Mouse (Mus musculus): ENCODE data around the gene Lmf1. TPM values are rescaled to one million over a fixed set of nuclear protein-coding genes. Genes with fewer than 3 reads are reported as not detected.

Gene Lmf1
- polyA plus RNA-seq, 1 experiment = 18.8 TPM

DNA sequence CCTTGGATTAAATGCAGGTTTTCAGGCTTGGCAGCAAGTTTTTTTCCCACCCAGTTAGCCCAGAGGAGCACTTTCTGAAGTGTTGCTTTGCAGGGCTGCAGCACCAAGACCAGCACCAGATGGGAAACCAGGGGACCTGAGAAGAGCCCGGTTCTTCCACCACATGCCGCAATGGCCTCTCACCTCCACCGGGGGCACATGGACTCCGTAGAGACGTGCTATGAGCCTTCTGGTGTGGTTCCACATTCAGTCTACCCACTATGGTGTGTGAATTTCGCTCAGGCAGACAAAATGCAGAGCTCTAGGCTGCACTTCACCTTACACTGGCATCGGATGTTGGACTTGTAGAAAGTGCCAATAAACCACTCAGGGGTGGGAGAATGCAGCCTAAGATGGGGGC lies 107.4 kb downstream of the Lmf1 start:
- TF ChIP-seq POLR2A (IDR thresholded peaks at IDR 0.05; ENCODE audit: borderline replicate concordance, control insufficient read depth, low read depth, low read length) (no peak), CTCF (IDR thresholded peaks at IDR 0.05; ENCODE audit: control insufficient read depth, insufficient read depth, low read length) (no peak)
- 27% methylated on average over 7 of the region's 7 CpGs for WGBS
- Histone ChIP-seq H3K4me3 (replicated peaks; ENCODE audit: control insufficient read depth, low read depth, low read length) (no peak overlapping the region), H3K27ac (ENCODE audit: control insufficient read depth, insufficient read depth, low read depth, low read length, poor library complexity) (no peak overlapping the region), H3K4me1 (ENCODE audit: control insufficient read depth, insufficient read depth, low read length) (no peaks in the 10 kb centered on the region)

DNA sequence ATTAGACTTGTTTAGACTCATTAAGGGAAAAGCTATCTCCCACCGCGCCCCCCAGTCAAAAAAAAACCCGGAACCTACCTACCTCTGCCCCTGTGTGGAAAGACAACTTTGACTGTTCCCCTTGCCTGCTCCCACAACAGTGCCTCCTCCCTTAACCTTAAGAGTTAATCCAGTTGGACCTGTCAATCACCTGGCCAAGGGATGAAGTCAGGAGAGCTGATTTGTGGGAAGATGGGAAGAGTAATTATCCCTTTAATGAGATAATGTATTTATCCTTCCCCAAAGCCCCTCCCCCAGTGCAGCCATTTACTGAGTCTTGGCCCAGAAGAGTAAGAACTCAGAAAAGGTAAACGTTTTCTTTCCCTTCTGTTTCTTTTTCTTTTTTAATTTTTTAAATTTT lies 110.0 kb downstream of the Lmf1 start:
- TF ChIP-seq POLR2A (IDR thresholded peaks at IDR 0.05; ENCODE audit: borderline replicate concordance, control insufficient read depth, low read depth, low read length) (no peak), CTCF (IDR thresholded peaks at IDR 0.05; ENCODE audit: control insufficient read depth, insufficient read depth, low read length) (no peak)
- WGBS = 77% methylated on average over 4 of the region's 4 CpGs
- no peak overlapping the region for H3K27ac ChIP-seq (ENCODE audit: control insufficient read depth, insufficient read depth, low read depth, low read length, poor library complexity)
- H3K4me3 ChIP-seq (replicated peaks; ENCODE audit: control insufficient read depth, low read depth, low read length) = no peak overlapping the region
- H3K4me1 ChIP-seq (ENCODE audit: control insufficient read depth, insufficient read depth, low read length) = no peaks in the 10 kb centered on the region

- Histone ChIP-seq H3K27ac (ENCODE audit: control insufficient read depth, insufficient read depth, low read depth, low read length, poor library complexity) (no peak overlapping the region), H3K4me1 (ENCODE audit: control insufficient read depth, insufficient read depth, low read length) (no peaks in the 10 kb centered on the region), H3K4me3 (replicated peaks; ENCODE audit: control insufficient read depth, low read depth, low read length) (no peak overlapping the region)
- WGBS = 21% methylated on average over 1 of the region's 1 CpGs
- TF ChIP-seq CTCF (IDR thresholded peaks at IDR 0.05; ENCODE audit: control insufficient read depth, insufficient read depth, low read length) = no peak
- no peak for TF ChIP-seq POLR2A (IDR thresholded peaks at IDR 0.05; ENCODE audit: borderline replicate concordance, control insufficient read depth, low read depth, low read length)
Measured at GRCm38 (mm10) chr17:25696263-25696662, 117.4 kb downstream of the Lmf1 start.

DNA sequence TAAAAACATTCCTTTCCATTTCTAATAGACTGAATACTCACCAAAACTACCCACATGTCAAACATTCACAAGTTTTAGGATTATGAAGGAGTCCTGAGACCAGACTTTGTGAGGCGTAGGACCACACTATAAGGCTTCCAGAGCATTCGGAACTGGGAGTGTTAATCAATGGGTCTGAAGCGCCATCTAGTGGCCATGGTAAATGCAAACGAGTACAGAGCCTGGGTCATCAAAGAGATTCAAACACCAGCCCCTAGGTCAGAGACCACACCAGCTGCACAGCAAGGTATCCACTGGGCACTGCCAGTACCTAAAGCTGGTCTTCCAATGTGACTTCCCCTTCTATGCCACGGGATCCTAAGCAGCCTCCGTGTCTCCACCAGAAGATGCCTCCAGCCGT lies 119.6 kb downstream of the Lmf1 start:
- TF ChIP-seq POLR2A (IDR thresholded peaks at IDR 0.05; ENCODE audit: borderline replicate concordance, control insufficient read depth, low read depth, low read length) = no peak
- TF ChIP-seq CTCF (IDR thresholded peaks at IDR 0.05; ENCODE audit: control insufficient read depth, insufficient read depth, low read length) = peak; percentile 61
- H3K4me1 ChIP-seq (ENCODE audit: control insufficient read depth, insufficient read depth, low read length) = no peaks in the 10 kb centered on the region
- no peak overlapping the region for H3K27ac ChIP-seq (ENCODE audit: control insufficient read depth, insufficient read depth, low read depth, low read length, poor library complexity)
- 12% methylated on average over 7 of the region's 7 CpGs for WGBS
- H3K4me3 ChIP-seq (replicated peaks; ENCODE audit: control insufficient read depth, low read depth, low read length) = no peak overlapping the region

- Histone ChIP-seq H3K27ac (ENCODE audit: control insufficient read depth, insufficient read depth, low read depth, low read length, poor library complexity) (no peak overlapping the region), H3K4me3 (replicated peaks; ENCODE audit: control insufficient read depth, low read depth, low read length) (no peak overlapping the region), H3K4me1 (ENCODE audit: control insufficient read depth, insufficient read depth, low read length) (no peaks in the 10 kb centered on the region)
- no peak for TF ChIP-seq POLR2A (IDR thresholded peaks at IDR 0.05; ENCODE audit: borderline replicate concordance, control insufficient read depth, low read depth, low read length)
- TF ChIP-seq CTCF (IDR thresholded peaks at IDR 0.05; ENCODE audit: control insufficient read depth, insufficient read depth, low read length) = peak; percentile 55
- 55% methylated on average over 9 of the region's 9 CpGs for WGBS
Measured at GRCm38 (mm10) chr17:25700863-25701496, 122.1 kb downstream of the Lmf1 start.

- 73% methylated on average over 2 of the region's 2 CpGs for WGBS
- Histone ChIP-seq H3K4me1 (ENCODE audit: control insufficient read depth, insufficient read depth, low read length) (no peaks in the 10 kb centered on the region), H3K4me3 (replicated peaks; ENCODE audit: control insufficient read depth, low read depth, low read length) (no peak overlapping the region), H3K27ac (ENCODE audit: control insufficient read depth, insufficient read depth, low read depth, low read length, poor library complexity) (no peak overlapping the region)
- TF ChIP-seq CTCF (IDR thresholded peaks at IDR 0.05; ENCODE audit: control insufficient read depth, insufficient read depth, low read length) (no peak), POLR2A (IDR thresholded peaks at IDR 0.05; ENCODE audit: borderline replicate concordance, control insufficient read depth, low read depth, low read length) (no peak)
Measured at GRCm38 (mm10) chr17:25709994-25710393, 131.1 kb downstream of the Lmf1 start.

- H3K4me3 ChIP-seq (replicated peaks; ENCODE audit: control insufficient read depth, low read depth, low read length) = no peak overlapping the region
- H3K27ac ChIP-seq (ENCODE audit: control insufficient read depth, insufficient read depth, low read depth, low read length, poor library complexity) = no peak overlapping the region
Measured at GRCm38 (mm10) chr17:25711136-25711535, 132.3 kb downstream of the Lmf1 start.

More at GRCm38 (mm10) chr17:25711136-25711535, 132.3 kb downstream of the Lmf1 start:
- TF ChIP-seq POLR2A (IDR thresholded peaks at IDR 0.05; ENCODE audit: borderline replicate concordance, control insufficient read depth, low read depth, low read length) (no peak), CTCF (IDR thresholded peaks at IDR 0.05; ENCODE audit: control insufficient read depth, insufficient read depth, low read length) (no peak)
- WGBS = 63% methylated on average over 4 of the region's 4 CpGs
- H3K4me1 ChIP-seq (ENCODE audit: control insufficient read depth, insufficient read depth, low read length) = no peaks in the 10 kb centered on the region

Other genes starting within 250 kb of the Lmf1 start
- gene Tpsab1, start 233.5 kb upstream of the Lmf1 start, polyA plus RNA-seq (2011; ENCODE audit: insufficient read depth, insufficient read length, low replicate concordance, missing spikeins) = not detected in 2 replicates
- not detected in 2 replicates for gene Tpsb2, start 212.8 kb upstream of the Lmf1 start, polyA plus RNA-seq (2011; ENCODE audit: insufficient read depth, insufficient read length, low replicate concordance, missing spikeins)
- not detected in 2 replicates for gene Tpsg1, start 209.8 kb upstream of the Lmf1 start, polyA plus RNA-seq (2011; ENCODE audit: insufficient read depth, insufficient read length, low replicate concordance, missing spikeins)
- 2.0 and 5.2 TPM in 2 replicates for gene Cacna1h, start 145.3 kb upstream of the Lmf1 start, polyA plus RNA-seq (2011; ENCODE audit: insufficient read depth, insufficient read length, low replicate concordance, missing spikeins)
- not detected in 2 replicates for gene Tekt4, start 124.5 kb upstream of the Lmf1 start, polyA plus RNA-seq (2011; ENCODE audit: insufficient read depth, insufficient read length, low replicate concordance, missing spikeins)
- not detected in 2 replicates for gene Sstr5, start 81.8 kb upstream of the Lmf1 start, polyA plus RNA-seq (2011; ENCODE audit: insufficient read depth, insufficient read length, low replicate concordance, missing spikeins)
- gene Sox8, start 8.4 kb upstream of the Lmf1 start, polyA plus RNA-seq (2011; ENCODE audit: insufficient read depth, insufficient read length, low replicate concordance, missing spikeins) = 1.2 TPM in 2 replicates
- 4.0 and 6.2 TPM in 2 replicates for gene Gng13, start 138.1 kb downstream of the Lmf1 start, polyA plus RNA-seq (2011; ENCODE audit: insufficient read depth, insufficient read length, low replicate concordance, missing spikeins)
- gene Chtf18, start 148.3 kb downstream of the Lmf1 start, polyA plus RNA-seq (2011; ENCODE audit: insufficient read depth, insufficient read length, low replicate concordance, missing spikeins) = 58.2 and 136 TPM in 2 replicates
- gene Rpusd1, start 148.6 kb downstream of the Lmf1 start, polyA plus RNA-seq (2011; ENCODE audit: insufficient read depth, insufficient read length, low replicate concordance, missing spikeins) = 3.6 and 8.6 TPM in 2 replicates
- gene Mslnl, start 157.0 kb downstream of the Lmf1 start, polyA plus RNA-seq (2011; ENCODE audit: insufficient read depth, insufficient read length, low replicate concordance, missing spikeins) = not detected in 2 replicates
- 1.7 TPM in 1 of 2 replicates, not detected in the other for gene Msln, start 175.3 kb downstream of the Lmf1 start, polyA plus RNA-seq (2011; ENCODE audit: insufficient read depth, insufficient read length, low replicate concordance, missing spikeins)
- 11.8 and 17.0 TPM in 2 replicates for gene Narfl, start 194.7 kb downstream of the Lmf1 start, polyA plus RNA-seq (2011; ENCODE audit: insufficient read depth, insufficient read length, low replicate concordance, missing spikeins)
- 26.2 and 45.8 TPM in 2 replicates for gene Haghl, start 206.6 kb downstream of the Lmf1 start, polyA plus RNA-seq (2011; ENCODE audit: insufficient read depth, insufficient read length, low replicate concordance, missing spikeins)
- gene Ccdc78, start 207.5 kb downstream of the Lmf1 start, polyA plus RNA-seq (2011; ENCODE audit: insufficient read depth, insufficient read length, low replicate concordance, missing spikeins) = not detected in 2 replicates
- 33.4 and 149 TPM in 2 replicates for gene Fam173a, start 213.8 kb downstream of the Lmf1 start, polyA plus RNA-seq (2011; ENCODE audit: insufficient read depth, insufficient read length, low replicate concordance, missing spikeins)
- 4.6 TPM in 1 of 2 replicates, not detected in the other for gene AC134908.4, start 216.6 kb downstream of the Lmf1 start, polyA plus RNA-seq (2011; ENCODE audit: insufficient read depth, insufficient read length, low replicate concordance, missing spikeins)
- gene Metrn, start 218.1 kb downstream of the Lmf1 start, polyA plus RNA-seq (2011; ENCODE audit: insufficient read depth, insufficient read length, low replicate concordance, missing spikeins) = 38.6 and 74.8 TPM in 2 replicates
- gene Fbxl16, start 230.0 kb downstream of the Lmf1 start, polyA plus RNA-seq (2011; ENCODE audit: insufficient read depth, insufficient read length, low replicate concordance, missing spikeins) = not detected in 2 replicates
- 6.8 and 17.0 TPM in 2 replicates for gene Wdr24, start 244.5 kb downstream of the Lmf1 start, polyA plus RNA-seq (2011; ENCODE audit: insufficient read depth, insufficient read length, low replicate concordance, missing spikeins)
- gene Jmjd8, start 249.8 kb downstream of the Lmf1 start, polyA plus RNA-seq (2011; ENCODE audit: insufficient read depth, insufficient read length, low replicate concordance, missing spikeins) = 8.8 and 13.4 TPM in 2 replicates

Data from bone marrow, adult 2 months (tissue).